Mouse (Mus musculus) heart, embryonic 16.5 days (tissue): ENCODE data around the gene Gpr89. TPM values are rescaled to one million over a fixed set of nuclear protein-coding genes. Genes with fewer than 3 reads are reported as not detected.

ENCODE experiments used
- ATAC-seq: fragments of 200-750 bp; cut with Nextera tagmentation; replicated peaks from 2 replicates; pipeline ENCODE4 v1.8.0; 2017; ENCODE audit warnings: moderate number of reproducible peaks; ENCODE audit not compliant: insufficient read depth, low FRiP score; ENCODE audit errors: extremely low read depth
- H3K27ac ChIP-seq: fragments of 300-500 bp; sonication (generic); 2 replicates; pipeline ENCODE4 v1.5.1; 2014; ENCODE audit warnings: mild to moderate bottlenecking, low read length, control low read depth, moderate library complexity
- H3K27me3 ChIP-seq: fragments of 300-500 bp; sonication (generic); 2 replicates; pipeline ENCODE4 v1.6.1; 2014; ENCODE audit warnings: low read length, mixed read lengths; ENCODE audit not compliant: control insufficient read depth, insufficient read depth
- H3K36me3 ChIP-seq: fragments of 300-500 bp; sonication (generic); 2 replicates; pipeline ENCODE4 v1.6.1; 2014; ENCODE audit not compliant: control insufficient read depth, insufficient read depth
- H3K4me1 ChIP-seq: fragments of 300-500 bp; sonication (generic); 2 replicates; pipeline ENCODE4 v1.6.1; 2014; ENCODE audit warnings: low read length, mixed read lengths; ENCODE audit not compliant: control insufficient read depth, insufficient read depth
- H3K4me2 ChIP-seq: fragments of 300-500 bp; sonication (generic); 2 replicates; pipeline ENCODE4 v1.6.1; 2014; ENCODE audit warnings: low read depth, mild to moderate bottlenecking, control low read depth, low read length
- H3K4me3 ChIP-seq: fragments of 300-500 bp; sonication (generic); 2 replicates; pipeline ENCODE4 v1.5.1; 2014; ENCODE audit warnings: mild to moderate bottlenecking, control low read depth, low read length
- H3K9ac ChIP-seq: fragments of 300-500 bp; sonication (generic); 2 replicates; pipeline ENCODE4 v1.6.1; 2014; ENCODE audit warnings: low read length, control low read depth
- H3K9me3 ChIP-seq: fragments of 300-500 bp; sonication (generic); replicated peaks from 2 replicates; pipeline ENCODE4 v1.6.1; 2016; ENCODE audit warnings: low read length; ENCODE audit not compliant: control insufficient read depth
- WGBS: fragments of 180-500 bp; shearing (Covaris S2); extraction: QIAGEN DNeasy Blood & Tissue Kit; methylation state at CpG from one replicate; pipeline ENCODE4 v1.1.7; 2014; 5-methylcytosine and 5-hydroxymethylcytosine counted together
- polyA plus RNA-seq: library from polyadenylated mRNA; unstranded; fragments of >200 nt; fragmentation: Nextera tagmentation; extraction: Ambion mirVana; gene quantifications from 2 replicates; pipeline ENCODE4 v1.2.1, GENCODE M21; 2015

Gpr89 gene
- polyA plus RNA-seq, 1 experiment from 2014 or later, result 28.4 TPM

DNA sequence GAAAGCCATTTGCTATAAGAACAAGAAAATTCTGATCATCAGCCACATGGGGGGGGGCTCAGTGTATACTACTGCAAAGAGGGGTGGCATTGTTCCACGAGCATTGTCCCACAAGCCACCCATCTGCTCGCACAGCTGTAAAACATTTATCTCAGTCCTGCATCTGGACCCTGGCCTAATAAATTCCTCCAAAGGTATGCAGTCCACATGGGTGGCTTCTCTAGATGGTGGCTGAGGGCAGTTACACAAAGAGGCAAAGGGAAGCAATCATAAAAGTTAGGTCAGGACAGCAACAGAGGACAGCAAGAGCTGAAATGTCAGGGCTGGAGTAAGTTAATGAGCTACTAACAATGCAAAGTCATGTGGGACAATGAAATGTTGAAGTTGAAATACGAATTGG lies 81.4 kb downstream of the Gpr89 start:
- 61% methylated on average over 3 of the region's 3 CpGs for WGBS

DNA sequence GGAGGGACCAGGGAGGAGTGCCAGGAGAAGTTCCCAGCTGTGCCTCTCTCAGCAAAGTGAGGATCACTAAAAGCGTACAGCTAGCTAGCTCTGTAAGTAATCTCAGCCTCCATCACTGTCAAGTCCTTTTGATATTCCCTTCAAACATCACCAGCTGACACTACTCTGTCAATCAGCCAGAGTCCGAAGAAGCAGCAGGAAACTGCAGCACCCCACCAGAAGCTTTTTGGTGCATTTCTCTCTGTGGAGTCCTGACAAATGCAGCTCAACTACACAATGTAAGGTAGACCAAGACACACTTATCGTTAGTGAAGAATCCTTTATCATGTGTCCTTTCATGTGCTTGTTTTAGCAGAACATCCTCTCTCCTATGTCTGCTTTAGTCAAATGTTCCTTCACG lies 83.6 kb downstream of the Gpr89 start:
- H3K9ac ChIP-seq, result no peak overlapping the region
- H3K36me3 ChIP-seq, result no peaks in the 10 kb centered on the region
- 0 out of 2 replicates have a peak, but pooled peaks cover 3% of the 10 kb centered on the region for H3K9me3 ChIP-seq
- H3K4me2 ChIP-seq, result no peak overlapping the region
- ATAC-seq, result no peak
- H3K27ac ChIP-seq, result no peak overlapping the region
- no peaks in the 10 kb centered on the region for H3K4me1 ChIP-seq
- no peak overlapping the region for H3K4me3 ChIP-seq
- no peaks in the 10 kb centered on the region for H3K27me3 ChIP-seq
- WGBS, result 88% methylated on average over 4 of the region's 4 CpGs

More for the DNA sequence above, 81.4 kb downstream of the Gpr89 start:
- no peak for ATAC-seq
- no peak overlapping the region for H3K27ac ChIP-seq
- no peaks in the 10 kb centered on the region for H3K4me1 ChIP-seq
- H3K9me3 ChIP-seq, result no peaks in the 10 kb centered on the region
- no peak overlapping the region for H3K9ac ChIP-seq
- no peak overlapping the region for H3K4me3 ChIP-seq
- H3K4me2 ChIP-seq, result no peak overlapping the region
- no peaks in the 10 kb centered on the region for H3K27me3 ChIP-seq
- no peaks in the 10 kb centered on the region for H3K36me3 ChIP-seq

DNA sequence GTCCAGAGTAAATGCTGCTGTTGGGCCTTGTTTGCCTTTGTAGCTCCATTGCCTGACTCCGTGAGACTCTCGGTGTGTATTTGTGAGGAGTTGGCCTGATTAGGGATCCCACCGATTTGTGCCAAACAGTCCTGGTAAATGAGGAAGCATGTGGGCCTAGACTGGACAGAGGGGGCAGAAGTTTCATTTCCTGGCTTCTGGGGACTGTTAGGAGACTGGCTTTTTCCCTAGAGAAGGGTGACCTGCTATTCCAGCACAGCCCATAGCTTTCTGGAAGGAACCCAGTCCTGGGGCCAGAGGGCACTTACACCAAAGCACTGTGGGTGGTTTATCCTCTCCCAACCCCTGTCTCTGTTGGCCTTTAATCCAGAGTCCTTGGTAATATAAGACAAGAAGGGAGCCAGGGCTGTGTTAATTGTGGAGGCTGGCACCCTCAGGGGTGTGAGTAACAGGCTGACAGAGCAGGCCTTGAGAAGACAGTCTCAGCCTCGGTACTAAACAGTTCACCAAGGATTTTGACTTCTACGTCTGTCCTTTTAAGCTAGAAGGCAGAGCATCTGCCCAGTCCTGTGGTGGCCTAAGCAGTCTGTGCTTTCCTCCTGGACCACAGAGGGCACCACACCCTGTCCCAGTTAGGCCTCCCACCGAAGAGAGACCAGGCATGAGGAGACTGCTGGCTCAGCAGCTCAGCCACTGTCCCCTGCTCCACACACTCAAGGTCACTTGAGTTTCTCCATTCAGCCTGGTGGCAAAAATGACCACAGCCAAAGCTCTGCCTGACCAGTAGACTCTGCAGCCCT lies 84.8 kb downstream of the Gpr89 start:
- 0 out of 2 replicates have a peak, but pooled peaks cover 3% of the 10 kb centered on the region for H3K9me3 ChIP-seq
- 69% methylated on average over 6 of the region's 6 CpGs for WGBS
- no peak overlapping the region for H3K27ac ChIP-seq
- H3K4me1 ChIP-seq, result no peaks in the 10 kb centered on the region
- no peak overlapping the region for H3K9ac ChIP-seq
- H3K27me3 ChIP-seq, result no peaks in the 10 kb centered on the region
- no peaks in the 10 kb centered on the region for H3K36me3 ChIP-seq
- H3K4me2 ChIP-seq, result no peak overlapping the region
- H3K4me3 ChIP-seq, result no peak overlapping the region
- no peak for ATAC-seq

Other genes starting within 250 kb of the Gpr89 start
- gene Ankrd35, start 235.2 kb downstream of the Gpr89 start, polyA plus RNA-seq, result 0.45 and 0.60 TPM in 2 replicates
- 33.6 and 37.5 TPM in 2 replicates for gene Pias3, start 209.0 kb downstream of the Gpr89 start, polyA plus RNA-seq
- gene Nudt17, start 196.8 kb downstream of the Gpr89 start, polyA plus RNA-seq, result 6.2 and 8.8 TPM in 2 replicates
- gene Polr3c, start 177.7 kb downstream of the Gpr89 start, polyA plus RNA-seq, result 28.1 and 31.0 TPM in 2 replicates
- 36.9 and 39.7 TPM in 2 replicates for gene Rnf115, start 177.7 kb downstream of the Gpr89 start, polyA plus RNA-seq
- 0.98 TPM in 1 of 2 replicates, not detected in the other for gene Pdzk1, start 76.1 kb downstream of the Gpr89 start, polyA plus RNA-seq
- 2.3 and 5.5 TPM in 2 replicates for gene Cd160, start 76.0 kb downstream of the Gpr89 start, polyA plus RNA-seq
- 86.3 and 99.3 TPM in 2 replicates for gene Gja5, start 653 bp downstream of the Gpr89 start, polyA plus RNA-seq
- gene Gja8, start 20.7 kb upstream of the Gpr89 start, polyA plus RNA-seq, result 0.02 TPM in 1 of 2 replicates, not detected in the other